Comparison of ENCODE assay signal across 20 mouse cellular contexts in genomic region chr2:77168081-77168685, GRCm38 (mm10). TPM values are rescaled to one million over a fixed set of nuclear protein-coding genes. Genes with fewer than 3 reads are reported as not detected.
DNase-seq lines count a peak whose midpoint lies in the region; ATAC-seq and TF ChIP-seq lines count a peak whose summit lies in the region.
"Had no signal": no experiment of that assay in that cellular context is flagged by ENCODE, and none has a peak within 500 bp of the region (broad histone marks: within the 10 kb centered on the region; RNA-seq: fewer than 3 reads in every experiment).

No protein-coding gene starts in this region.

- ATAC-seq in lung, embryonic 14.5 days (ENCODE audit: insufficient read depth) = no peak
- ATAC-seq in heart, postnatal 0 days (ENCODE audit: insufficient read depth, low read depth) = 0 out of 2 replicates have a peak, but pooled peaks have one; percentile 7
- no peak for ATAC-seq in intestine, embryonic 16.5 days
- ATAC-seq: forebrain, postnatal 0 days; intestine, postnatal 0 days had no signal

- WGBS in kidney, adult 2 months = 74% methylated on average over 13 of the region's 13 CpGs
- 68% methylated on average over 13 of the region's 13 CpGs for WGBS in lung, embryonic 14.5 days
- 58% methylated on average over 13 of the region's 13 CpGs for WGBS in heart, postnatal 0 days
- WGBS in intestine, embryonic 16.5 days = 86% methylated on average over 13 of the region's 13 CpGs

- no peaks in the 10 kb centered on the region for H3K27me3 ChIP-seq in kidney, adult 2 months (replicated peaks; ENCODE audit: control insufficient read depth, insufficient read depth, low read length)
- H3K27me3 ChIP-seq in lung, embryonic 14.5 days (ENCODE audit: insufficient read depth, low read length) = no peaks in the 10 kb centered on the region
- no peaks in the 10 kb centered on the region for H3K27me3 ChIP-seq in heart, postnatal 0 days (ENCODE audit: control insufficient read depth, insufficient read depth, low read length)
- no peaks in the 10 kb centered on the region for H3K27me3 ChIP-seq in intestine, embryonic 16.5 days (replicated peaks; ENCODE audit: control insufficient read depth, insufficient read depth, low read length)
- H3K27me3 ChIP-seq: hindbrain, embryonic 15.5 days; stomach, embryonic 15.5 days had no signal

- no peak overlapping the region for H3K4me3 ChIP-seq in kidney, adult 2 months (ENCODE audit: insufficient read depth, low read depth, low read length)
- H3K4me3 ChIP-seq in lung, embryonic 14.5 days (ENCODE audit: low read depth, low read length) = no peak overlapping the region
- peak overlapping the region; percentile 76 for H3K4me3 ChIP-seq in heart, postnatal 0 days (ENCODE audit: low read depth, low read length)
- no peak overlapping the region for H3K4me3 ChIP-seq in intestine, embryonic 16.5 days (ENCODE audit: low read length)
- H3K4me3 ChIP-seq: gastrocnemius, adult 2 months; hindbrain, embryonic 15.5 days; liver, embryonic 13.5 days; megakaryocyte, embryonic 14.5 days; stomach, embryonic 15.5 days had no signal

- no peaks in the 10 kb centered on the region for H3K9me3 ChIP-seq in lung, embryonic 14.5 days (ENCODE audit: low read depth, low read length)
- H3K9me3 ChIP-seq in heart, postnatal 0 days (replicated peaks; ENCODE audit: control insufficient read depth, low read length) = no peaks in the 10 kb centered on the region
- no peaks in the 10 kb centered on the region for H3K9me3 ChIP-seq in intestine, embryonic 16.5 days (ENCODE audit: control insufficient read depth, low read length)
- H3K9me3 ChIP-seq: hindbrain, embryonic 15.5 days; liver, embryonic 13.5 days; stomach, embryonic 15.5 days had no signal

- DNase-seq in kidney, adult 2 months = peak; percentile 30
- DNase-seq in kidney, adult 9 months = no peak
- DNase-seq in lung, embryonic 14.5 days = peak; percentile 24
- no peak for DNase-seq in lung, postnatal 14 days
- peak; percentile 34 for DNase-seq in heart, postnatal 0 days (ENCODE audit: low spot score)
- DNase-seq in frontal cortex, postnatal 14 days (ENCODE audit: low spot score in 2 of 2) = no peak
- DNase-seq: cerebellum, adult 9-10 months; forebrain, postnatal 0 days; gastrocnemius, adult 2 months; kidney, postnatal 4 days; layer of hippocampus, postnatal 36 days; left cerebral cortex, postnatal 4 days; liver, embryonic 13.5 days; right cerebral cortex, postnatal 14 days had no signal

- H3K4me2 ChIP-seq in lung, embryonic 14.5 days = peak overlapping the region; percentile 88
- peak overlapping the region; percentile 82 for H3K4me2 ChIP-seq in heart, postnatal 0 days (ENCODE audit: low read depth, low read length)
- no peak overlapping the region for H3K4me2 ChIP-seq in intestine, embryonic 16.5 days (ENCODE audit: low read depth, low read length)
- H3K4me2 ChIP-seq: hindbrain, embryonic 15.5 days; liver, embryonic 13.5 days; stomach, embryonic 15.5 days had no signal

- peak overlapping the region; percentile 10 for H3K27ac ChIP-seq in kidney, adult 2 months (ENCODE audit: insufficient read depth, low read depth, low read length)
- no peak overlapping the region for H3K27ac ChIP-seq in lung, embryonic 14.5 days (ENCODE audit: low read depth)
- peak overlapping the region; percentile 98 for H3K27ac ChIP-seq in heart, postnatal 0 days (ENCODE audit: low read depth)
- H3K27ac ChIP-seq in intestine, embryonic 16.5 days (ENCODE audit: low read length) = no peak overlapping the region
- H3K27ac ChIP-seq: gastrocnemius, adult 2 months; hindbrain, embryonic 15.5 days; liver, embryonic 13.5 days; stomach, embryonic 15.5 days had no signal

- H3K36me3 ChIP-seq in kidney, adult 2 months (ENCODE audit: control insufficient read depth, insufficient read depth, low read length) = no peaks in the 10 kb centered on the region
- H3K36me3 ChIP-seq in lung, embryonic 14.5 days (ENCODE audit: insufficient read depth) = no peaks in the 10 kb centered on the region
- peaks cover 21% of the 10 kb centered on the region for H3K36me3 ChIP-seq in heart, postnatal 0 days (replicated peaks; ENCODE audit: control insufficient read depth, insufficient read depth, low read length)
- H3K36me3 ChIP-seq in intestine, embryonic 16.5 days (ENCODE audit: control insufficient read depth, insufficient read depth, low read length) = no peaks in the 10 kb centered on the region
- H3K36me3 ChIP-seq: G1E; hindbrain, embryonic 15.5 days; liver, embryonic 13.5 days; stomach, embryonic 15.5 days had no signal

- TF ChIP-seq CTCF in kidney, adult 2 months (conservative IDR thresholded peaks at IDR 0.05; ENCODE audit: insufficient read depth, insufficient read length, low read depth, low read length) = no peak
- TF ChIP-seq CTCF in lung, embryonic 14.5 days (IDR thresholded peaks at IDR 0.05; ENCODE audit: low read depth) = no peak
- TF ChIP-seq CTCF in heart, postnatal 0 days (IDR thresholded peaks at IDR 0.05; ENCODE audit: low read depth) = no peak

- no peak for TF ChIP-seq POLR2A in kidney, adult 2 months (IDR thresholded peaks at IDR 0.05; ENCODE audit: low read depth, low read length)

- no peak overlapping the region for H3K9ac ChIP-seq in lung, embryonic 14.5 days
- peak overlapping the region; percentile 82; the same call in 1 of the 2 replicates for H3K9ac ChIP-seq in heart, postnatal 0 days (replicated peaks; ENCODE audit: low read depth, low read length)
- H3K9ac ChIP-seq in intestine, embryonic 16.5 days (ENCODE audit: low read depth, low read length) = no peak overlapping the region
- H3K9ac ChIP-seq: forebrain, postnatal 0 days; hindbrain, embryonic 15.5 days; liver, embryonic 13.5 days; stomach, embryonic 15.5 days had no signal

- H3K4me1 ChIP-seq in kidney, adult 2 months (ENCODE audit: control insufficient read depth, insufficient read depth, low read length) = peaks cover 37% of the 10 kb centered on the region
- peaks cover 8% of the 10 kb centered on the region; the same call in 1 of the 2 replicates for H3K4me1 ChIP-seq in lung, embryonic 14.5 days (ENCODE audit: insufficient read depth)
- H3K4me1 ChIP-seq in heart, postnatal 0 days (ENCODE audit: control insufficient read depth, insufficient read depth) = peaks cover 42% of the 10 kb centered on the region
- H3K4me1 ChIP-seq in intestine, embryonic 16.5 days (ENCODE audit: control insufficient read depth, insufficient read depth, low read length) = peaks cover 10% of the 10 kb centered on the region; the same call in 1 of the 2 replicates

- TF ChIP-seq EP300 in heart, postnatal 0 days (IDR thresholded peaks at IDR 0.05; ENCODE audit: low read depth) = no peak

RNA-seq across cellular contexts. Expression of gene Ccdc141, which starts 2.3 kb away (rescaled TPM):
- polyA plus RNA-seq in kidney, adult 2 months (2012; rRNA removed) = 12.8 and 16.0 TPM in 2 replicates
- 8.4 and 15.0 TPM in 2 replicates for polyA plus RNA-seq in lung, embryonic 14.5 days (2014; fragmentation: Nextera tagmentation; extraction: Ambion mirVana)
- total RNA-seq in heart, postnatal 0 days (2014; rRNA removed; ENCODE audit: low replicate concordance) = 162 and 219 TPM in 2 replicates
- polyA plus RNA-seq in heart, postnatal 0 days (2015; fragmentation: Nextera tagmentation; extraction: Ambion mirVana) = 135 and 139 TPM in 2 replicates
- 3.7 and 4.4 TPM in 2 replicates for polyA plus RNA-seq in intestine, embryonic 16.5 days (2015; fragmentation: Nextera tagmentation; extraction: Ambion mirVana)
- polyA plus RNA-seq: G1E had no signal

Comparison
In these comparisons a context has a peak if more than half of its experiments do, and no peak if none do; other contexts are left out.
1. DNase-seq: peak in kidney, adult 2 months (single experiment), lung, embryonic 14.5 days (single experiment) and heart, postnatal 0 days (single experiment); none in kidney, adult 9 months (single experiment), lung, postnatal 14 days (single experiment) and frontal cortex, postnatal 14 days (0 of 2).
2. H3K27ac ChIP-seq: peak in kidney, adult 2 months (single experiment) and heart, postnatal 0 days (single experiment); none in lung, embryonic 14.5 days (single experiment) and intestine, embryonic 16.5 days (single experiment).